Mouse (Mus musculus) common myeloid progenitor, adult 5-6 weeks (primary cell): ENCODE measurements around the gene Phox2a. TPM values are rescaled to one million over a fixed set of nuclear protein-coding genes. Genes with fewer than 3 reads are reported as not detected.

Source experiments
- ATAC-seq: replicated peaks from 2 replicates; pipeline ENCODE4 v1.8.0; 2016; ENCODE audit warnings: low read depth, mild to moderate bottlenecking, moderate TSS enrichment, inconsistent platforms; ENCODE audit not compliant: poor library complexity, severe bottlenecking
- total RNA-seq: library from RNA; stranded (forward); fragments of 200-1000, 187-1606 nt; gene quantifications from 2 replicates; pipeline ENCODE4 v1.2.3, GENCODE M21; 2017

Gene Phox2a
- total RNA-seq, 1 experiment from 2014 or later = not detected

DNA sequence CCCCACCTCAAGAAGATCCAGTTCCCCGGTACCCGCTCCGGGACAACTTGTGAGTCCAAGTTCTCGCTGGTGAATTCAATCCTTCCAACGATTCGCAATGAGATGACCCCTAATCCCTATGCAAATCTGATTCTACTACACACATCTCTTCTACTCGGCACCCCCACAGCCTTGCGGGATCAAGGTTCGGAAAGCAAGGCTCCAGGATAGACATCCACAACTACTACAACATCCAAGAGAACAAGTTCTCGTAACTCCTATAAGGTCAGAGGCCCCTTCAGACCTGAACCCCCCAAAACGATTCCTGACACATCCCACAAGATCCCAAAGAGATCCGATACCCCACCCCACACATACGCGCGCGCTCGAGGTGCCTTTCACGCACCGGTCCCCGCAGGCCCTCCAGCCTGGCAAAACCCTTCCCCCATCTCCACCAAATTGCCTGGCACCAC, 19.1 kb downstream of the Phox2a start:
- ATAC-seq = 0 out of 2 replicates have a peak, but pooled peaks have one; percentile 4

DNA sequence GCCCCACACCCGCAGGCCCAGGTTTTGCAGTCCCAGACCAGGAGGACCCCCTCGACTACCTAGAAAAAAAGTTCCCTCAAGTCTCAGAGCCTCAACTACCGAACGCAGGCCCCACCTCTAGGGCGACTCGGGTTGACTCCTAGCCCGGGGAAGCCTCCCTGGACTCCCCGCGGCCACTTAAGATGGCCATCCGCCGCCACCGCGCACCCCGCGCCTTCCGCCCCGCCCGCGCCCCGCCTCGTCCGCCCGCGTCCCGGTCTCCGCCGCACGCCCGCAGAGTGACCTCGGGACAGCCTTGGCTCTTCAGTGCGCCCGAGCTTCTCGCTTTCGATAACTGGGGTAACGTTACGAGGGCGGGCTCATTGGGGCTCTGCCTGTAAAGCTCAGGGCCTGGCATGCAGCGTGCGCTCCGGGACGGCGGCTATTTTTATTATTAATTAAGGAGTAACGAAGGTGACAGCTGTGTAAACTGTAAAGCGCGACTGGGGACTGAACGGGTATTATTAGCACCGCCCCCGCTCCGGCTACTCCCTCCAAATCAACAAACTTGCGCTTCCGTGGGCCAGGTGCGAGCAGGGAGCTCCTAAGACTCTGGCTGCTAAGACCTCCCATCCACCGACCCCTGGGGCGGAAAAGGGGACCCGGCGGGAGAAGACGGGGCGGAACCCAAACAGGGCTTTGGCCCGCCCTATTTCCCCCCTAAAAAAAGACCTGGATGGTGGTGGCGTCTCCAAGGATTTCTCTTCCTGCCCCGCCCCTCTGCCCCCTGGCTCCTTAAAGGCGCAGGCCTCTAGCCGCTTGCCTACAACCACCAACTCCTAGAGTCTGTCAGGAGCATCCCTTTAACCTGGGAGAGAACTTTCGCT, 19.7 kb downstream of the Phox2a start, which contains the start of gene Inppl1:
Gene Inppl1 (minus strand): TSS at position 624 of the 866 bp plus-strand sequence.
- peak; percentile 41 for ATAC-seq

DNA sequence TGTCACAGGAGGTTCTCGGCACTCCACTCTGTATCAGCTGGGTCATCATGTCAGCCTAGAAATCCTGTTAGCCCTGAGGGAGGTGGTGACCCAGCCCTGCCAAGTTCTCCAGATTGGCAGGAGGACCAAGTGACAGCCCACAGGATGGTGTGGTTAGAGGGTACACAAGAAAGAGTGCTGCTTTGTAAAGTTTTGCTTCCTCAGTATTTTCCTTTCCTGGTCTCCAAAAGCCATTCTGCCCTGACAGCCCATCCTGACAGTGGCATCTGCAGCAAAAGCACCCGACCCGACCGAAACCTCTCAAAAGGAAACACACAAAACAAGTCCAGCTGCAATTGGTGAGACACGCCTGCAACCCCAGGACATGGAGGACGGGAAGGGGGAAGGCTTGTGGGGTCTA, 26.1 kb downstream of the Phox2a start:
- no peak for ATAC-seq

DNA sequence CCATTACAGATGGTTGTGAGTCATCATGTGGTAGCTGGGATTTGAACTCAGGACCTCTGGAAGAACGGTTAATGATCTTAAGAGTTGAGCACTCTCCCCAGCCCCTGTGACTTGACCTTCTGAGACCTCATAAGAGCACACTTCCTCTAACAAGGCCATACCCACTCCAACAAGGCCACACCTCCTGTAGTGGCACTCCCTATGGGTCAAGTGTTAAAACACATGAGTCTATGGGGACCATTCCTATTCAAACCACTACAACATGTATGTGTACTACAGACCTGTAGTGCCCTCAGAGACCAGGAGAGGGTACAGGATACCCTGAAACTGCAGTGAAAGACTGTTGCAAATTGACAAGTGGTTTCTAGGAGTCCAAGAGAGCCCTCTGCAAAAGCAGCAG, 29.8 kb downstream of the Phox2a start:
- 0 out of 2 replicates have a peak, but pooled peaks have one; percentile 22 for ATAC-seq

DNA sequence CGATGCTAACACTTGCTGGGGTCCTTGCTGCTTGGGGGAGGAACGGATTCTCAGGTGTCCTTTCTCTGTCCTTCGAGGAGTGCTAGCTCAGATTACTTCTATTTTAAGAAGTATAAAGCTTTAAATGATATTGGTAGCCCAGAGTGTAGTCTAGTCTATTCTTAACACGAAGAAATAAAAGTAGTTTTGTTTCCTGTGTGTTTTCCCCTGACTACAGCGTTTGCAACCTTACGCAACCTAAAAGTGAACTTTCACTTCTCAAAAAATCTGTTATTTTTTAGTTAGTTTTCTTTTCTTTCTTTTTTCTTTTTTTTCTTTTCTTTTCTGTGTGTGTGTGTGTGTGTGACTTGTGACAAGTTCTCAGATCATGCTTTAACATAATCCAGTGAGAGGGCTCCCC, 33.6 kb downstream of the Phox2a start:
- ATAC-seq = peak; percentile 59

DNA sequence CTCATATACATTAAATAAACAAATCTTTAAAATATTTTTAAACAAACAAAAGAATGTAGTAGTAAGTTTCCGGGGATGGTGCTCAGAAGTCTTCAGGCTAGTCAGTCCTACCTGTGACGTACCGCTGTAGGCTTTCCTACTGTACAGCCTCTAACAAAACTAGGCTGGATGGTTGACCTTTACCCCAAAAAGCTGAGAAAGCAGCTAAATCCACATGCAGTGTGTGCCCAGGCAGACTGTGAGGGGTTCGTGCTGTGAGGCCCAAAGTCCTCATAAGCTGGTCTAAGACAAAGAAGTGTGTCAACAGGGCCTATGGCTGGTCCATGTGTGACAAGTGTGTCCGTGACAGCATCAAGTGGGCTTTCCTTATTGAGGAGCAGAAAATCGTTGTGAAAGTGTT, 34.7 kb downstream of the Phox2a start:
- ATAC-seq = no peak

DNA sequence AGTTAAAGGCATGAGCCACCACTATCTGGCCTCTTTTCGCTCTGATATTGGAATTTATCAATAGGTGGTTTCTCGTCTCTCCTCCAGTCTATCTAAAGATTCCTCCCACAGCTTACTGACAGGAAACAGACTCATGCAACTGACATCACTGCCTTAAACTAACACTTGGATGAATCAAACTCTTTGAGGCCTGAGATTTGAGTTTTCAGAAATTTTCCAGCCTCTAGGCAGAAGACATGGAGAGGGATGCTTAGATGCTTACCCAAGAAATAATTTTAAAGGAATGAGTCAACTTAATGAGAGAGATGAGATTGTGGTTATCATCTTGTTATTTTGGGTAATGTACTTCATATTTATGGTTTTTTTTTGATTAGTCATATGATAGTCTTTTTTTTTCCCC, 35.7 kb downstream of the Phox2a start:
- ATAC-seq = no peak

DNA sequence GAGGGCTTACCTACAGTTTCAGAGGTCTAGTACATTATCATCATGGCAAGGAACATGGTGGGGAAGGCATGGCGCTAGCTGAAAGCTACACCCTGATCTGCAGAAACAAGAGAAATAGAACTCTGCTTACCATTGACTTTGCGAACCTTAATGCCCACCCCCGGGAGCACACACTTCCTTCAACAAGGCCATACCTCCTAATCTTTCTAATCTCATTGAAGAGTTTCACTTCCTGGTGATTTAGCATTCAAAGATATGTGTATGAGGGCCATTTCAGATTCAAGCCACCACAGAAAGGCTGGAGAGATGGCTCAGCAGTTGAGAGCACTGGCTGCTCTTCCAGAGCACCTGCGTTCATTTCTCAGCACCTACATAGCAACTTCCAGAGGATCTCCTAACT, 39.0 kb downstream of the Phox2a start, which contains the start of gene Folr2:
Gene Folr2 (minus strand): TSS at position 101 of the 400 bp plus-strand sequence.
- ATAC-seq = 0 out of 2 replicates have a peak, but pooled peaks have one; percentile 22

DNA sequence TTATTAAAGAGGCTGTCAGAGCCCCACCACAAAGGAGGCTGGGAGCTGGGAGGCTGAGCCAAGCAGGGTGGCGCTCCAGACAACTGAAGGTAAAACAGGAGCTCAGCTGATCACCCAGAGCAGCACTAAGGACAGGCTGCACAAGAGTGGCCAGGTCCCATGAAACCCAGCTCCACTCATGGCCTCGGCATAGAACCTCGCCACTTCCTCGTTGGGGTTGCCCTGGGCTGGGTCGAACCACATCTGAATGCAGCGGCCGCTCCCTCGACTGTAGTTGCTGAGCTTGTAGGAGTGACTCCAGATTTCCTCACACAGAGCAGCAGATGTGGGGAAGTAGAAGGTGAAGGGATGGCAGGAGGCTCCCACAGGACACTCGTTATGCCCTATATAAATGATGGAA, 40.2 kb downstream of the Phox2a start:
- ATAC-seq = no peak

DNA sequence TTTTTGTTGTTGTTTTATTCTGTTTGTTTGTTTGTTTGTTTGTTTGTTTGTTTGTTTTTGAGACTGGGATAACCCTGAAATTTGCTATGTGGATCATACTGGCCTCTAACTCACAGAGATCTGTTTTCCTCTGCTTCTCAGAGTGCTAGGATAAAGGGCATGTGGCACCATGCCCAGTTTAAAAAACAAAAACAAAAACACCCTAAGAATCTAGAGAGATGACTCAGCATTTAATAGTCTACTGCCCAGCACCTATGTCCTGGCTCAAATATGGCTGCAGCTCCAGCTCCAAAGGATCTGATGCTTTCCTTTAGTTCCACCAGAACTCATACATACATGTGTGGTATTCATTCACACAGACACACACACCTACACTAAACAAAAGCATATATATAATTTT, 42.9 kb downstream of the Phox2a start:
- no peak for ATAC-seq

DNA sequence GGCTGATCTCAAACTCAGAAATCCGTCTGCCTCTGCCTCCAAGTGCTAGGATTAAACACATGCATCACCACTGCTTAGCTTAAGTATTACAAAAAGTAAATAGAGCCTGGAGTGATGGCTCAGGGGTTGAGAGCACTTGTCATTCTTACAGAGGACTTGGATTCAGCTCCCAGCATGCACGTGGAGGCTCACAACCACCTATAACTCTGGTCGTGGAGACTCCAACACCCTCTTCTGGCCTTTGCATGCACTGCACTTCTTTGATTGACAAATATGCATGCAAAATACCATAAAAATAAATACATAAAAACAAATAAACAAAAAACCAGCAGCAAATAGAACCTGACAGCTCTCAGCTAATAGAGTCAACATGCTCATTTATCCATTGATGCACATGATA, 44.2 kb downstream of the Phox2a start:
- no peak for ATAC-seq

DNA sequence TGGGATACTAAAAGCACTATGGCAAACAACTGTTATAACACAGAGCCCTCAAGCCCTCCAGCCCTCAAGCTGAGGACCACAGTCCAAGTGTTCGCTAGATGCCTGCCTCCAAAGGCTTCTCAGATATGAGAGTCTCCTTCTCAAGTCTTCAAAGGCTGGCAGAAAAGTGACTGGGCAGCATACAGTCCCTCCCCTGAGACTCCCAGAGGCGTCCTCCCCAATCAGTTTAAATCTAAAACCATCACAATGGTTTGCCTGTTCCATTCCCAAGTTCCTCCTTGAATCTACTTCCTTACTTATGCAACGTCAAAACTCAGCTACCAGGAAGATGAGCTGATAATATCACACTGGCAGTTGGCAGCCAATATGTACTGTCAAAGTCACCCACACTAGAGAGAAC, 45.3 kb downstream of the Phox2a start, which contains the start of gene Anapc15:
Gene Anapc15 (plus strand): TSS at position 301 of the 400 bp plus-strand sequence.
- ATAC-seq = 0 out of 2 replicates have a peak, but pooled peaks have one; percentile 25

DNA sequence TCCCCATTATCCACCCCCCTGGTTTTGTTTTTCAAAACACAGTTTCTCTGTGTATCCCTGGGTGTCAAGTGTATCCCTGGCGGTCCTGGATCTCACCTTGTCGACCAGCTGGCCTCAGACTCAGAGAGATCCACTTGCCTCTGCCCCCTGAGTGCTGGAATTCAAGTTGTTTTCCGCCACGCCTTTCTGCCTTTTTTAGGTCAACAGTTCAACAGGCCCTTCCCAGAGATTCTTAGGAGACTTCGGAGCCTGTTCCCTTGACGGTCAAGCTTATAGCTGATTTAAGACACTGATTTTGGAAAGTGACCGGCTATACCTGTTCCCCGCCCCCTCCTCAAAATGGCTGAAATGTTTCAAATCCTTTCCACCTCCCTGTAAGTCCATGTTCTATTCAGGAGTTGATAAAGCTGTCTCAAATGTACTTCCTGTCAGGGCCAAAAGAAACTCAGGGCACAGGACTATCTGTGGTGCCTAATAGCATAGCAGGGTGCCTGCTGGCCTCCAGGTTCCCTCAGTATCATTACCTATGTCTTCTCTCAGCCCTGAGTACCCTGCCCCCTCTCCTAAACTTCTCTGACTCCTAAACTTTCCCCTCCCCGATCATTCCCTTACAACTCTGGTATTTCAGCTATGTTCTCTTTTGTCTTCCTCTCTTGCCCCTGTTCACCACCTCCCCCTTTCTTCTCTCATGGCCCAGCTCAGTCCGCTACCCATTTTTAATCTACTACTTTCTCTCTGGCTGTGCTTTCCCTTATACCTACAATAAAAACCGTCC, 48.6 kb downstream of the Phox2a start:
- ATAC-seq = no peak

DNA sequence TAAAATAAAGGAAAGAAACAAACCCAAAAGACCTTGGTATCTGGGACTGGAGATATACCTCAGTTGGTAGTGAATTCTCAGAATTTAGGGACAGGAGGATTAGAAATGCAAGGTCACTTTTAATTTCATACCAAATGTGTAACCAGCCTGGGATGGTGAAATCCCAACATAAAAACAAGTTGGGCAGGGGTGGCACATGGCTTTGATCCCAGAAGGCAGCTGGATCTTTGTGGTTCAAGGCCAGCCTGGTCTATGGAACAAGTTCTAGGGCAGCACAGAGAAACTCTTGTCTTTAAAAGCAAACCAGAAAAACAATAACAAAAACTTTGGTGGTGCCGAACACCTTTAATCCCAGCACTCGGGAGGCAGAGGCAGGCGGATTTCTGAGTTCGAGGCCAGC, 49.4 kb downstream of the Phox2a start:
- no peak for ATAC-seq

DNA sequence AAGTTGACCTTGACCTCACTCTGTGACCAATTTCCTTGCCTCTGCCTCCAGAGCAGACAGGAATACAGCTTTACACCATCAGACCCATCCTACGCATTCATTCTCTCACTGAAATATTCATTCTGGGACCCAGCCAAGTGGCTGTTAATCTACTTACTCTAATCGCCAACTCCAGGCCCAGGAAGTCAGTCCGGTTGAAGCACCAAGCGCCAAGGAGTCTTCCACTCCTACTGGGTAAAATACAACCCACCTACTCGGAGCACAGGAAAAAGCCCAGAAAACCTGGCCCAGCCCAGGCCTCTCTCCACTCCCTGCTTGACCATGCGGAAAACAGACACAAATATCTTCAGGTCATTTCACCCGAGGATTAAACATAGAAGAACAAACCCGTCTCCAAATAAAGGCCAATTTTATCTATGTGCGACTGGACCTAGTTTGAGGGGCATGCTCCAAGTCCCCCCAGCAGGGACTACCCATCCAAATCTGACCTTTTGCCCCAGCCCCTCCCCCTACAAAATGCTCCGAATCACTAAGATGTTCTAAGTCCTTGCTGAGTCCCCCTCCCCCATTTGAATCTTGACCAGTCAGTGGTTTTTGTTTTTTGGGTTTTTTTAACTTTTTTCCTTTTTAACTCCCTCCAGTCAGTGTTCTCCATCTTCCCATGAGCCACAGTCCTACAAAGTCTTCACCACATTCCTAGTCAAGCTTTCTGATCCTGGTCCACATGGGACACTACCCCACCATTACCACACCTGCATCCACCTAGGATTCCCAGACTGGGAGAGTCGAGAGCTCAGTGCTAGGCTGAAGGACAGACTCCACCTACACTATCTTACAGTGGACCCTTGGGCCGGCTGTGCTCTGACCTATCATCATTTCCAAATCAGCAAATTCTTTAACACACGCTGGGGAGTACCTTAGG, 50.4 kb downstream of the Phox2a start:
- no peak for ATAC-seq

DNA sequence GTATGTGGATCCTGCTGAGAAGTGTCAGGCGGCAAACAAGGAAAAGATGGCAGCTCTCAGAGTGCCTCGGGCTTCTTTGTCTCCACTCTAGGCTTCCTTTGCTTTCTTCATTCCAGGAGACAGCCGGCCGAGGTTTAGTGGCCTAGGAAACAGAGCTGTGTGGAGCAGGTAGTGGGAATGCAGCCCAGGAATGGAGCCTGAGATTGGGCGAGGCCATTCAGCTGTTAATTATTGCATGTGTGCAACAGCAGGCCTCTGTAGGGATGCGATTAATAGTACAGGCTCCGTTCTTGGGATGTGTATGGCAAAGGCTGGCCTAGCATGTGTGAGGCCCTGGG, 51.0 kb downstream of the Phox2a start:
- no peak for ATAC-seq

DNA sequence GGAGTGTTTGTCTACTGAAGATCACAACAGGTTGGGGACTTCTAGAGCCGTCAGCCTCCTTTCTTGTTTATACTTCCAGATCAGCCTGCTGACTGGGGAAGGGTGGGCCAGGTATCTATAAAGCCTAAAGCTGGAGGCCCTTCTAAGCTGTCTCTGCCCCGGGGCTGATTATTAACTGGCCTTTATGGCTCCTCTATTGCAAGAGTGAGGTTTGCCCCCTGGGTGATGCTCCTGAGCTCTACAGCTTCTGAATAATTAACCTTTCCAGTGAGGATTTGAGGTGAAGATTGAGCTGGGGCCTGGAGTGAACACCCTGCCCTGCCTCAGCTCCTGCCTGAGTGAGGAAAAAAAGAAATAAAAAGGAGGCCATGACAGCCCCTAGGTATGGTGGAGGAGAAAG, 52.5 kb downstream of the Phox2a start, which contains the start of gene Folr1:
Gene Folr1 (minus strand): TSS at position 160 of the 400 bp plus-strand sequence.
- ATAC-seq = no peak

DNA sequence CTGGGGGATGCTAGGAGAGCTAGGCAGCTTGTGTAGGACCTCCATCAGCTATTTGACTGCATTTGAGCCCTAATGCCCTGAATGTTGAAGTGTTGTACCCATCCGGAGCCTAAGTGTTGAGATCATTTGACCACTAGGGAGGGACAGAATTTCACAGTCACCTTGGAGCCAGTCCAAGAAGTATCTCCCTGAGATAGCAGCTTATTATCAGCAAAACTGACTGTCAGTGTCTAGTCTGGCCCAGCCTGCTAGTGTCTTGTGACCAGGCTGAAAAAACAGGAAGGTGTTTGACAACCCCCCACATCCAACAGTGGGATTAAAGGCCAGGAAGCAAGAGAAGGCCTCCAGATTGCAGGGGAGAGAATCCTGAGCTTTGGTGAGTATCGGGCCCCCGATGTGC, 53.2 kb downstream of the Phox2a start:
- ATAC-seq = peak; percentile 22; the same call in 1 of the 2 replicates
